26 mouse cellular contexts compared by ENCODE assay signal in genomic region chr7:90173778-90174177, GRCm38 (mm10).
"Had no signal": no experiment of that assay in that cellular context is flagged by ENCODE, and none has a peak within 500 bp of the region (broad histone marks: within the 10 kb centered on the region; RNA-seq: fewer than 3 reads in every experiment).

No protein-coding gene starts in this region.

- H3K27me3 ChIP-seq: heart, embryonic 12.5 days; hindbrain, embryonic 12.5 days; intestine, embryonic 15.5 days; limb, embryonic 12.5 days had no signal

- H3K4me1 ChIP-seq: heart, embryonic 10.5 days; heart, embryonic 12.5 days; hindbrain, embryonic 10.5 days; hindbrain, embryonic 12.5 days; intestine, embryonic 15.5 days; limb, embryonic 10.5 days; limb, embryonic 12.5 days had no signal

- ATAC-seq: hindbrain, embryonic 16.5 days; inflammation-experienced regulatory T-cells, adult 6 months; intestine, embryonic 15.5 days; intestine, postnatal 0 days had no signal

- H3K9ac ChIP-seq: heart, embryonic 12.5 days; hindbrain, embryonic 12.5 days; hindbrain, embryonic 14.5 days; intestine, embryonic 15.5 days; limb, embryonic 12.5 days had no signal

- H3K27ac ChIP-seq: gastrocnemius, adult 2 months; heart, embryonic 10.5 days; hindbrain, embryonic 10.5 days; hindbrain, embryonic 12.5 days; hindbrain, embryonic 14.5 days; intestine, embryonic 15.5 days; layer of hippocampus, adult 2 months; left cerebral cortex, adult 2 months; limb, embryonic 10.5 days; limb, embryonic 12.5 days had no signal

- H3K36me3 ChIP-seq: intestine, embryonic 15.5 days had no signal

- H3K4me2 ChIP-seq: heart, embryonic 12.5 days; hindbrain, embryonic 12.5 days; hindbrain, embryonic 14.5 days; intestine, embryonic 15.5 days; limb, embryonic 12.5 days; liver, embryonic 11.5 days had no signal

- DNase-seq: gastrocnemius, adult 2 months; gastrocnemius, postnatal 10 days; gastrocnemius, postnatal 25 days; heart, adult 18-20 months; heart, postnatal 10 days; heart, postnatal 4 days; kidney, adult 18-20 months; kidney, adult 8-10 months; kidney, postnatal 10 days; kidney, postnatal 25 days; kidney, postnatal 4 days; liver had no signal

- H3K9me3 ChIP-seq: heart, embryonic 10.5 days; heart, embryonic 12.5 days; hindbrain, embryonic 10.5 days; hindbrain, embryonic 12.5 days; intestine, embryonic 15.5 days; limb, embryonic 10.5 days; limb, embryonic 12.5 days had no signal

- H3K4me3 ChIP-seq: gastrocnemius, adult 2 months; heart, embryonic 10.5 days; heart, embryonic 12.5 days; hindbrain, embryonic 10.5 days; hindbrain, embryonic 12.5 days; intestine, embryonic 15.5 days; layer of hippocampus, adult 2 months; left cerebral cortex, adult 2 months; limb, embryonic 10.5 days; limb, embryonic 12.5 days had no signal
